Mouse (Mus musculus): ENCODE results near the gene Ttc39d. TPM values are rescaled to one million over a fixed set of nuclear protein-coding genes. Genes with fewer than 3 reads are reported as not detected.

Ttc39d gene
- 0.09 and 0.20 TPM in 2 replicates for polyA plus RNA-seq (2016; fragmentation: Nextera tagmentation; extraction: Ambion mirVana)

DNA sequence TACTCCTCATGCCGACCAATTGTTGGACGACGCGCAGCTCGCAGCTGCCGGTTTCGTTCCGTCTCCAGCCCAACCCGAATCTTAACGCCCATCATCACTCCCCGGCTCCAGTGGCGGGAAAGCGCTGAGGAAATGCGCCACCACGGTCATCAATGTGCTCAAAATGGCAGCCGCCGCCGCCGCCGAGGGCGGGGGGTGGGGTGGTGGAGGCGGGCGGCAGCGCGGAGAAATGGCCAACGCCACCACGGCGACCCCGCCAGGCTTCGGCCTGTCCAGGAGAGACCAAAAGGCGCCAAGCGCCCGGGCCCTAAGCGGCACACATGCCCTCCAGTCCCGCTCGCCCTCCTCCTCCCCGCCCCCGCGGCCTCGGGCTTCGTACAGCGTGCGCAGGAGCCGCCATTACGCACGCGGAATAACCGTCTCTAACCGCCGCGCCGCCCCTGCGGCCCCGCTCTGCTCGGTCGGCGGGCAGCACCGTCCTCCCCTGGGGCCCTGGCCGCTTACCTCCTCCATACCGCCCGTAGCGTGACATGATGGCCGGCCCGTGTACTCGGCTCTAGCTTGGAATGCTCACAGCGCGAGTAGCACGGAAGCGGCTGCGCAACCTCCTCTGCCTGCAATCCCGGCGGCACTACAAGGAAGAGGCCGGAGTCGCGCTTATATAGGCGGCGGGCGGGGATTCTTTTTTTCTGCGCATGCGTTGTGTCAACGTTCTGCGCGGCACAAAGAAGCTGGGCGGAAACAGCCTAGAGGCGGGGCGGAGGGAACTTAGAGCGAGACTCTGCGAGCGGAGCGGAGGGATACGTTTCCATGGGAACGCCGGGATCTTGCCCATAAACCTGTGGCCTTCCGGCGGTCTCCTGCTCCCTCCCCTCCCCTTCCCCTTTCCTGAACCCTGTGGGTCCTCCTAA, at the start of gene Ttc39d, which contains the start of gene Srsf7:
Ttc39d (plus strand) TSS at position 790 of the 911 bp plus-strand sequence.
Srsf7 (minus strand) TSS at position 637 of the 911 bp plus-strand sequence.
- no peaks in the 10 kb centered on the region for H3K9me3 ChIP-seq
- H3K36me3 ChIP-seq (replicated peaks) = peaks cover 40% of the 10 kb centered on the region
- under 1% methylated on average over 93 of the region's 95 CpGs for WGBS
- no peaks in the 10 kb centered on the region for H3K27me3 ChIP-seq (ENCODE audit: poor library complexity, severe bottlenecking)
- peak within 1 kb of the TSS; percentile 98 for H3K27ac ChIP-seq
- peak within 1 kb of the TSS; percentile 97 for H3K4me3 ChIP-seq
- peaks cover 18% of the 10 kb centered on the region for H3K4me1 ChIP-seq
- peak; percentile 99 for DNase-seq (ENCODE audit: extremely low spot score, low spot score)

DNA sequence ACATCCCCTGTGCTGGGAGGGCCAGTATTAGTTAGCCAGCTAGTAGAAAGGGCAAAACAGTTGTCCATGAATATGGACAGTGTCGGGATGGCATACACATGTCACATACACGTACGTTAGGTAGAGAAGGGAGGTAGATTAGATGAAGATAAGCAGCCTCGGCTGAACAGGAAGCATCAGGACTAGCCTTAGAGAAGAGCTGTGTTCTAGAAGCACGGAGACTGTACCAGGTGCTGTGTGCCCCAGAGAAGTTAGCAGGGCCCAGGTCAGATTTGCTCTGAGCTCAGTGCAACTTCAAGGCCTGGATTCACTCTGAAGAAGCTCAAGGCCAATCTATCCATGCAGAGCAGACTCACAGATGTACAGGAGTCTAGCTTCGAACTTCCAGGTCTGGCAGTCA, 49.8 kb upstream of the Ttc39d start:
- Histone ChIP-seq H3K36me3 (replicated peaks) (no peaks in the 10 kb centered on the region), H3K4me3 (no peak overlapping the region), H3K27me3 (ENCODE audit: poor library complexity, severe bottlenecking) (no peaks in the 10 kb centered on the region), H3K4me1 (peaks cover 13% of the 10 kb centered on the region), H3K9me3 (no peaks in the 10 kb centered on the region), H3K27ac (no peak overlapping the region)
- 94% methylated on average over 6 of the region's 6 CpGs for WGBS
- DNase-seq (ENCODE audit: extremely low spot score, low spot score) = no peak

DNA sequence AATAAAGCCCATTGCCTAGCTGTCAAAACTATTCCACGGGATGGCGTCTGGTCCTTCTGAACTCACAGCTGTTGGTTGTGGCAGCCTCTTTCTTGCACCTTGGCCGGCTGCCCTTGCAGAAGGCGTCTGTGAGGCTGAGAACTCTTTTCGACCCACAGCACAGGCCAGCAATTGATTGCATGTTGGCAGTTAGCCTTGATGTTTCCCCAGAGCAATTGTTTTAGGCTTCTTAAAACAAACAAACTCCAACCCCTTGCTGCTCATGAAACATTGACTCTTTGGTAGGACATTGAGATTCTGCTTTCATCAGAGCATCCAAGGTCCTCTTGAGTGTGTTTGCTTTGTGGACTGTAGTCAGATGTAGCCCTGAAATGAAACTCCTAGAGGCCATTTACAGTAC, 46.8 kb upstream of the Ttc39d start:
- Histone ChIP-seq H3K36me3 (replicated peaks) (no peaks in the 10 kb centered on the region), H3K4me3 (no peak overlapping the region), H3K27ac (no peak overlapping the region), H3K4me1 (no peaks in the 10 kb centered on the region), H3K9me3 (no peaks in the 10 kb centered on the region), H3K27me3 (ENCODE audit: poor library complexity, severe bottlenecking) (no peaks in the 10 kb centered on the region)
- no peak for DNase-seq (ENCODE audit: extremely low spot score, low spot score)
- 91% methylated on average over 5 of the region's 5 CpGs for WGBS

GRCm38 (mm10) chr17:80163991-80164390, 43.3 kb upstream of the Ttc39d start:
- Histone ChIP-seq H3K9me3 (no peaks in the 10 kb centered on the region), H3K27ac (no peak overlapping the region), H3K4me1 (peaks cover 19% of the 10 kb centered on the region), H3K4me3 (no peak overlapping the region), H3K27me3 (ENCODE audit: poor library complexity, severe bottlenecking) (no peaks in the 10 kb centered on the region), H3K36me3 (replicated peaks) (no peaks in the 10 kb centered on the region)
- 91% methylated on average over 8 of the region's 8 CpGs for WGBS
- DNase-seq (ENCODE audit: extremely low spot score, low spot score) = no peak

DNA sequence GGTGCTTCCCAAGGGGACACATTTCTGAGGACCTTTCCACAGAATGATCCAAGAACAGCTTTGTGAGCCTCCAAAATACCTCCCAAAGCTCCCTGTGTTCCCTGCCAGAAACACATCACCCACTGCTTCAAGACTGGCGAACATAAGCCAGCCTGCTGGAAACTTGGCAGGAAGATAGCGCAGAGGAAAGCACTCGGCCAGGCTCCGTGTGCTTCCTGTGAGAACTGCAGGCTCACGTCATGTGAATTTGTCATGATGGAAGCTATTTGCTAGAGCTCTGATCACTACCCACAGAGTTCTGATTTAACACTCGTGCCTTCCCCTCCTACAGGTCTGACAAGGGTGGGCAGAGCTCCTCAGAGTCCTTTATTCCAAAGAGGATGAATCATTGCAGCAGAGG, 41.5 kb upstream of the Ttc39d start:
- no peaks in the 10 kb centered on the region for H3K9me3 ChIP-seq
- WGBS = 90% methylated on average over 6 of the region's 6 CpGs
- DNase-seq (ENCODE audit: extremely low spot score, low spot score) = no peak
- no peak overlapping the region for H3K27ac ChIP-seq
- no peaks in the 10 kb centered on the region for H3K36me3 ChIP-seq (replicated peaks)
- no peak overlapping the region for H3K4me3 ChIP-seq
- peaks cover 23% of the 10 kb centered on the region for H3K4me1 ChIP-seq
- no peaks in the 10 kb centered on the region for H3K27me3 ChIP-seq (ENCODE audit: poor library complexity, severe bottlenecking)

DNA sequence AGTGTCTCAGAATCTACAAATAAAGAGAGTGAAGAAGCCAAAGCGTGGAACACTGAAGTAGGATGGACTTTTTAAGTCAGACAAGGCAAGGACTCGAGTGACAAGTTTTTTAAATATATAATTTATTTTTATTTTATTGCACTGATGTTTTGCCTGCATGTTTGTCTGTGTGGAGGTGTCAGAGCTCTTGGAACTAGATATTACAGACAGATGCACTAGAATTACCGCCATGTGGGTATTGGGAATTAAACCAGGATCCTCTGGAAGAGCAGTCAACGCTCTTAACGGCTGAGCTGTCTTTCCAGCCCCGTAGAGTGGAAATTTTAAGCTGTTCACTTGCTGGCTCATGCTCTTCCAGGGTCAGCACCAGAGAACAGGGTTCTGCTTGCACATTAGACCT, 40.9 kb upstream of the Ttc39d start:
- 91% methylated on average over 6 of the region's 6 CpGs for WGBS
- no peak for DNase-seq (ENCODE audit: extremely low spot score, low spot score)
- Histone ChIP-seq H3K9me3 (no peaks in the 10 kb centered on the region), H3K4me3 (no peak overlapping the region), H3K36me3 (replicated peaks) (no peaks in the 10 kb centered on the region), H3K27me3 (ENCODE audit: poor library complexity, severe bottlenecking) (no peaks in the 10 kb centered on the region), H3K4me1 (peaks cover 23% of the 10 kb centered on the region), H3K27ac (no peak overlapping the region)

DNA sequence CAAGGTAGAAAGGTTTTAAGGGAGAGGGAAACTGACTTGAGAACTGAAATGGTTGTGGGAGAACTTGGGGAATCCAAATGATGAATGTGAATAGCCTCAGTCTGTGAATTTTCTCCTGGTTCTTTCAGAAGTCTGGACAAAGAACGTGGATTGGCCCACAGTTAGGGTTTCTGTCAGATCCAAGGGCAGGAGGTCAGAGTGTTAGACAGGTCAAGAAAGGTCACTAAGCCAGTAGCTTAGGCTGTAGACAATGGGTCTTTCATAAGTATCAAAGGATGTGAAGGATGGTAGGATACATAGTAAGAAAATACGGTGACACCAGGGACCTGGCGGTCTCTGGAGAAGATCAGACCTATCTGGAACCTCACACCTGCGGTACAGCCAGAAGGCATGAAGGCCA, 39.8 kb upstream of the Ttc39d start:
- 64% methylated on average over 4 of the region's 4 CpGs for WGBS
- H3K36me3 ChIP-seq (replicated peaks) = no peaks in the 10 kb centered on the region
- no peaks in the 10 kb centered on the region for H3K9me3 ChIP-seq

DNA sequence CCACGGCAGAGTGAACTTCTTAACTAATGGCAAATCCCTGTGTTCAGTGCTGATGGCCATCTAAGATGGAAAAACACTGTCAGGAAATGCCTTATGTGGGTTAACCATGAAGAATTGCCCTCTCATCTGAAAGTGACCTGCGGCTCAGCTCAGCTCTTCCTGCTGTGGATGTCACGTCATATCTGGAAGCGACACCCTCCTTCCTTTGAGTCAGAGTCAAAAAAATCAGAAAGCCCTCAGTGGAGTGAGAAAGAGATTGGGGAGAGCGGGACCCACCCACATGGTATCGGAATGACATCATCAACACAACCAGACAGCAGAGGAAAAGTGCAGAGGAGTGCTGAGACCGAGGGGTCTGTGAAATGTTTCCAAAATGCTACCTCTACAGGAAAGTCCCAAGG, 39.4 kb upstream of the Ttc39d start:
- WGBS = 68% methylated on average over 7 of the region's 7 CpGs
- Histone ChIP-seq H3K9me3 (no peaks in the 10 kb centered on the region), H3K36me3 (replicated peaks) (no peaks in the 10 kb centered on the region), H3K27ac (no peak overlapping the region), H3K4me1 (peaks cover 23% of the 10 kb centered on the region), H3K4me3 (no peak overlapping the region), H3K27me3 (ENCODE audit: poor library complexity, severe bottlenecking) (no peaks in the 10 kb centered on the region)
- DNase-seq (ENCODE audit: extremely low spot score, low spot score) = no peak

More for the DNA sequence above, 39.8 kb upstream of the Ttc39d start:
- no peak for DNase-seq (ENCODE audit: extremely low spot score, low spot score)
- Histone ChIP-seq H3K27me3 (ENCODE audit: poor library complexity, severe bottlenecking) (no peaks in the 10 kb centered on the region), H3K4me3 (no peak overlapping the region), H3K27ac (no peak overlapping the region), H3K4me1 (peaks cover 23% of the 10 kb centered on the region)

- peak overlapping the region; percentile 10; the same call in 1 of the 2 replicates for H3K4me3 ChIP-seq
- DNase-seq (ENCODE audit: extremely low spot score, low spot score) = peak; percentile 44
- H3K36me3 ChIP-seq (replicated peaks) = no peaks in the 10 kb centered on the region
- H3K4me1 ChIP-seq = peaks cover 23% of the 10 kb centered on the region
- 33% methylated on average over 16 of the region's 16 CpGs for WGBS
- H3K27ac ChIP-seq = peak overlapping the region; percentile 40; the same call in 1 of the 2 replicates
- no peaks in the 10 kb centered on the region for H3K27me3 ChIP-seq (ENCODE audit: poor library complexity, severe bottlenecking)
- no peaks in the 10 kb centered on the region for H3K9me3 ChIP-seq
Observed at GRCm38 (mm10) chr17:80168425-80169182, 38.7 kb upstream of the Ttc39d start.

DNA sequence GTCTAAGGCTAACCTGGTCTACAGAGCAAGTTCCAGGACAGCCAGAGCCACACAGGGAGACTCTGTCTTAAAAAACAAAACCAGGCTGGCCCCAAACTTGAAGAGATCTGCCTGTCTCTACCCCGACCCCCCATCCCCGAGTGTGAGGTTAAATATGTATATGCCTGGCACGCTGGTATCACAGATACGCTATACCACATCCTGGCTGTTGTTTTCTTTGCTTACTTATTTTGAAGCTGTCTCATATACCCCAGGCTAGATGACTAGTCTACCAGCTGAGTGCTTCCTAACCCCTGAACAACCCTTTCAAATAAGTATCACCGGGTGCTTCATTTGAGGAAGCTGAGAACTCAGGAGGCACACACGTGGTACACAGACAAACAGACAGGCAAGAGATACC, 37.5 kb upstream of the Ttc39d start:
- DNase-seq (ENCODE audit: extremely low spot score, low spot score) = no peak
- 92% methylated on average over 6 of the region's 6 CpGs for WGBS
- Histone ChIP-seq H3K27ac (no peak overlapping the region), H3K36me3 (replicated peaks) (no peaks in the 10 kb centered on the region), H3K4me1 (peaks cover 28% of the 10 kb centered on the region), H3K9me3 (no peaks in the 10 kb centered on the region), H3K27me3 (ENCODE audit: poor library complexity, severe bottlenecking) (no peaks in the 10 kb centered on the region), H3K4me3 (no peak overlapping the region)

- Histone ChIP-seq H3K27me3 (ENCODE audit: poor library complexity, severe bottlenecking) (no peaks in the 10 kb centered on the region), H3K36me3 (replicated peaks) (no peaks in the 10 kb centered on the region), H3K4me3 (no peak overlapping the region), H3K4me1 (peaks cover 34% of the 10 kb centered on the region), H3K9me3 (no peaks in the 10 kb centered on the region), H3K27ac (no peak overlapping the region)
- DNase-seq (ENCODE audit: extremely low spot score, low spot score) = no peak
- WGBS = 94% methylated on average over 7 of the region's 7 CpGs
Observed at GRCm38 (mm10) chr17:80170951-80171350, 36.3 kb upstream of the Ttc39d start.

- Histone ChIP-seq H3K4me1 (peaks cover 34% of the 10 kb centered on the region), H3K27ac (no peak overlapping the region), H3K9me3 (no peaks in the 10 kb centered on the region), H3K36me3 (replicated peaks) (no peaks in the 10 kb centered on the region), H3K27me3 (ENCODE audit: poor library complexity, severe bottlenecking) (no peaks in the 10 kb centered on the region), H3K4me3 (no peak overlapping the region)
- DNase-seq (ENCODE audit: extremely low spot score, low spot score) = no peak
- 95% methylated on average over 4 of the region's 4 CpGs for WGBS
Observed at GRCm38 (mm10) chr17:80171948-80172347, 35.3 kb upstream of the Ttc39d start.

GRCm38 (mm10) chr17:80172761-80173160, 34.5 kb upstream of the Ttc39d start:
- DNase-seq (ENCODE audit: extremely low spot score, low spot score) = no peak
- no peak overlapping the region for H3K27ac ChIP-seq
- H3K36me3 ChIP-seq (replicated peaks) = no peaks in the 10 kb centered on the region
- H3K4me3 ChIP-seq = no peak overlapping the region
- 87% methylated on average over 5 of the region's 5 CpGs for WGBS
- peaks cover 26% of the 10 kb centered on the region for H3K4me1 ChIP-seq
- H3K9me3 ChIP-seq = no peaks in the 10 kb centered on the region
- no peaks in the 10 kb centered on the region for H3K27me3 ChIP-seq (ENCODE audit: poor library complexity, severe bottlenecking)

Data from forebrain, embryonic 10.5 days (tissue).